Comparison of ENCODE assay signal across 9 mouse cellular contexts in genomic region chr13:21881878-21882669, GRCm38 (mm10). TPM values are rescaled to one million over a fixed set of nuclear protein-coding genes. Genes with fewer than 3 reads are reported as not detected.
DNase-seq lines count a peak whose midpoint lies in the region; ATAC-seq and TF ChIP-seq lines count a peak whose summit lies in the region.
"Had no signal": no experiment of that assay in that cellular context is flagged by ENCODE, and none has a peak within 500 bp of the region (broad histone marks: within the 10 kb centered on the region; RNA-seq: fewer than 3 reads in every experiment).

No protein-coding gene starts in this region.

- TF ChIP-seq CTCF in stomach, postnatal 0 days (IDR thresholded peaks at IDR 0.05; ENCODE audit: low read depth), result no peak

- H3K9ac ChIP-seq in embryonic facial prominence, embryonic 11.5 days (replicated peaks; ENCODE audit: low read length), result no peak overlapping the region
- H3K9ac ChIP-seq in midbrain, embryonic 11.5 days (ENCODE audit: low read length), result no peak overlapping the region; the same call in 1 of the 2 replicates
- H3K9ac ChIP-seq in stomach, postnatal 0 days (ENCODE audit: low read length), result no peak overlapping the region

- no peaks in the 10 kb centered on the region for H3K27me3 ChIP-seq in embryonic facial prominence, embryonic 11.5 days (ENCODE audit: control insufficient read depth, insufficient read depth, low read length)
- no peaks in the 10 kb centered on the region for H3K27me3 ChIP-seq in hindbrain, embryonic 10.5 days (ENCODE audit: insufficient read depth, poor library complexity, severe bottlenecking)
- H3K27me3 ChIP-seq in midbrain, embryonic 11.5 days (ENCODE audit: control insufficient read depth, insufficient read depth, low read length), result no peaks in the 10 kb centered on the region
- H3K27me3 ChIP-seq in stomach, postnatal 0 days (ENCODE audit: control insufficient read depth, insufficient read depth, low read length), result no peaks in the 10 kb centered on the region
- H3K27me3 ChIP-seq: Patski had no signal

- no peaks in the 10 kb centered on the region for H3K9me3 ChIP-seq in embryonic facial prominence, embryonic 11.5 days (replicated peaks; ENCODE audit: control insufficient read depth, low read length)
- H3K9me3 ChIP-seq in hindbrain, embryonic 10.5 days, result no peaks in the 10 kb centered on the region
- no peaks in the 10 kb centered on the region for H3K9me3 ChIP-seq in midbrain, embryonic 11.5 days (ENCODE audit: control insufficient read depth, low read length)
- no peaks in the 10 kb centered on the region for H3K9me3 ChIP-seq in stomach, postnatal 0 days (ENCODE audit: control insufficient read depth, low read length)

- H3K4me1 ChIP-seq in embryonic facial prominence, embryonic 11.5 days (ENCODE audit: control insufficient read depth, insufficient read depth, low read length), result no peaks in the 10 kb centered on the region
- no peaks in the 10 kb centered on the region; the same call in 1 of the 2 replicates for H3K4me1 ChIP-seq in hindbrain, embryonic 10.5 days (replicated peaks)
- H3K4me1 ChIP-seq in midbrain, embryonic 11.5 days (ENCODE audit: control insufficient read depth, insufficient read depth, low read length), result no peaks in the 10 kb centered on the region
- no peaks in the 10 kb centered on the region for H3K4me1 ChIP-seq in stomach, postnatal 0 days (replicated peaks; ENCODE audit: control insufficient read depth, insufficient read depth)

- H3K4me3 ChIP-seq in embryonic facial prominence, embryonic 11.5 days (ENCODE audit: low read depth, low read length), result peak overlapping the region; percentile 34
- H3K4me3 ChIP-seq in hindbrain, embryonic 10.5 days, result peak overlapping the region; percentile 55
- peak overlapping the region; percentile 30 for H3K4me3 ChIP-seq in midbrain, embryonic 11.5 days (ENCODE audit: low read depth, low read length)
- H3K4me3 ChIP-seq in stomach, postnatal 0 days (ENCODE audit: low read depth, low read length), result peak overlapping the region; percentile 27

- no peak for TF ChIP-seq EP300 in stomach, postnatal 0 days (optimal IDR thresholded peaks at IDR 0.05)

- WGBS in embryonic facial prominence, embryonic 11.5 days, result 2% methylated on average over 27 of the region's 27 CpGs
- under 1% methylated on average over 27 of the region's 27 CpGs for WGBS in hindbrain, embryonic 10.5 days
- under 1% methylated on average over 27 of the region's 27 CpGs for whole genome bisulfite sequencing in midbrain, embryonic 11.5 days
- 8% methylated on average over 27 of the region's 27 CpGs for WGBS in stomach, postnatal 0 days

- H3K4me2 ChIP-seq in embryonic facial prominence, embryonic 11.5 days (ENCODE audit: low read depth, low read length), result peak overlapping the region; percentile 36
- peak overlapping the region; percentile 26 for H3K4me2 ChIP-seq in midbrain, embryonic 11.5 days
- H3K4me2 ChIP-seq in stomach, postnatal 0 days (replicated peaks; ENCODE audit: low read depth), result peak overlapping the region; percentile 45

- H3K36me3 ChIP-seq in embryonic facial prominence, embryonic 11.5 days (replicated peaks; ENCODE audit: control insufficient read depth, insufficient read depth, low read depth, low read length), result no peaks in the 10 kb centered on the region
- H3K36me3 ChIP-seq in hindbrain, embryonic 10.5 days, result no peaks in the 10 kb centered on the region
- H3K36me3 ChIP-seq in midbrain, embryonic 11.5 days (ENCODE audit: control insufficient read depth, insufficient read depth, low read length), result no peaks in the 10 kb centered on the region
- H3K36me3 ChIP-seq in stomach, postnatal 0 days (ENCODE audit: control insufficient read depth, insufficient read depth, low read length), result no peaks in the 10 kb centered on the region

- DNase-seq in adrenal gland, adult 18-20 months (ENCODE audit: low spot score in 2 of 2), result peak; percentile 33 to 47
- DNase-seq in adrenal gland, adult 8-10 months, result no peak
- DNase-seq in MEL-GATA-1-ER (ENCODE audit: extremely low read depth, low read depth), result peak; percentile 87
- DNase-seq in embryonic facial prominence, embryonic 11.5 days (ENCODE audit: low spot score), result peak; percentile 75
- DNase-seq in hindbrain, embryonic 10.5 days (ENCODE audit: low spot score), result peak; percentile 75
- DNase-seq in layer of hippocampus, postnatal 25 days (ENCODE audit: extremely low spot score in 1 of 2, low spot score in 1 of 2), result peak; percentile 28 to 62
- peak; percentile 96 for DNase-seq in midbrain, embryonic 11.5 days (ENCODE audit: low spot score, missing footprints)
- DNase-seq in stomach, postnatal 0 days (ENCODE audit: low spot score), result no peak

- no peak overlapping the region for H3K27ac ChIP-seq in embryonic facial prominence, embryonic 11.5 days (replicated peaks; ENCODE audit: low read depth, low read length)
- peak overlapping the region; percentile 72; the same call in 1 of the 2 replicates for H3K27ac ChIP-seq in hindbrain, embryonic 10.5 days
- H3K27ac ChIP-seq in midbrain, embryonic 11.5 days (ENCODE audit: low read depth, low read length), result no peak overlapping the region
- no peak overlapping the region for H3K27ac ChIP-seq in stomach, postnatal 0 days (replicated peaks)

- no peak for ATAC-seq in embryonic facial prominence, embryonic 11.5 days (replicated peaks; ENCODE audit: insufficient number of reproducible peaks, low FRiP score, low TSS enrichment, low read depth)
- peak; percentile 79 for ATAC-seq in midbrain, embryonic 11.5 days (ENCODE audit: low FRiP score)
- ATAC-seq in stomach, postnatal 0 days (ENCODE audit: low FRiP score, low TSS enrichment), result no peak
- ATAC-seq: Patski had no signal

RNA-seq across cellular contexts. Expression of gene Hist1h2br, which starts 48.5 kb away (rescaled TPM):
- 10 to 100 TPM; 43.9 to 68.8 TPM for total RNA-seq in adrenal gland, adult 18-20 months (2021)
- 10 to 100 TPM; 63.3 to 78.8 (median 69.1) TPM for total RNA-seq in adrenal gland, adult 8-10 months (2022)
- polyA plus RNA-seq in embryonic facial prominence, embryonic 11.5 days (2014; fragmentation: Nextera tagmentation; extraction: Ambion mirVana), result 23.1 and 25.1 TPM in 2 replicates
- polyA plus RNA-seq in hindbrain, embryonic 10.5 days (2016; fragmentation: Nextera tagmentation; extraction: Ambion mirVana), result 19.3 and 21.2 TPM in 2 replicates
- 10 to 100 TPM; 42.1 to 57.8 TPM for total RNA-seq in layer of hippocampus, postnatal 25 days (2021)
- 17.8 and 23.1 TPM in 2 replicates for polyA plus RNA-seq in midbrain, embryonic 11.5 days (2014; fragmentation: Nextera tagmentation; extraction: Ambion mirVana)
- polyA plus RNA-seq in stomach, postnatal 0 days (2015; fragmentation: Nextera tagmentation; extraction: Ambion mirVana), result 8.1 and 10.0 TPM in 2 replicates

RNA-seq across cellular contexts. Expression of gene Hist1h2ap, which starts 48.8 kb away (rescaled TPM):
- 10 to 100 TPM in 1 of 2 experiments, 1 to 10 TPM in 1; 8.6 to 29.1 TPM for total RNA-seq in adrenal gland, adult 18-20 months (2021)
- total RNA-seq in adrenal gland, adult 8-10 months (2022), result 10 to 100 TPM; 19.8 to 45.6 (median 32.3) TPM
- 5,875 and 5,942 TPM in 2 replicates for polyA plus RNA-seq in embryonic facial prominence, embryonic 11.5 days (2014; fragmentation: Nextera tagmentation; extraction: Ambion mirVana)
- polyA plus RNA-seq in hindbrain, embryonic 10.5 days (2016; fragmentation: Nextera tagmentation; extraction: Ambion mirVana), result 6,234 and 6,449 TPM in 2 replicates
- 10 to 100 TPM; 16.2 to 31.8 TPM for total RNA-seq in layer of hippocampus, postnatal 25 days (2021)
- polyA plus RNA-seq in midbrain, embryonic 11.5 days (2014; fragmentation: Nextera tagmentation; extraction: Ambion mirVana), result 5,628 and 6,009 TPM in 2 replicates
- 1,237 and 1,874 TPM in 2 replicates for polyA plus RNA-seq in stomach, postnatal 0 days (2015; fragmentation: Nextera tagmentation; extraction: Ambion mirVana)

RNA-seq across cellular contexts. Expression of gene Hist1h4n, which starts 50.1 kb away (rescaled TPM):
- total RNA-seq in adrenal gland, adult 18-20 months (2021), result 10 to 100 TPM; 33.0 to 84.6 TPM
- 100 to 1,000 TPM in 2 of 4 experiments, 10 to 100 TPM in 2; 56.8 to 227 (median 113) TPM for total RNA-seq in adrenal gland, adult 8-10 months (2022)
- polyA plus RNA-seq in embryonic facial prominence, embryonic 11.5 days (2014; fragmentation: Nextera tagmentation; extraction: Ambion mirVana), result 13.9 and 16.6 TPM in 2 replicates
- polyA plus RNA-seq in hindbrain, embryonic 10.5 days (2016; fragmentation: Nextera tagmentation; extraction: Ambion mirVana), result 9.7 and 10.0 TPM in 2 replicates
- total RNA-seq in layer of hippocampus, postnatal 25 days (2021), result 10 to 100 TPM; 21.0 to 38.5 TPM
- polyA plus RNA-seq in midbrain, embryonic 11.5 days (2014; fragmentation: Nextera tagmentation; extraction: Ambion mirVana), result 10.3 and 12.0 TPM in 2 replicates
- polyA plus RNA-seq in stomach, postnatal 0 days (2015; fragmentation: Nextera tagmentation; extraction: Ambion mirVana), result 4.0 and 4.6 TPM in 2 replicates
- polyA plus RNA-seq: Patski had no signal

Comparison
In these comparisons a context has a peak if more than half of its experiments do, and no peak if none do; other contexts are left out.
1. DNase-seq: peak in adrenal gland, adult 18-20 months (2 of 2), MEL-GATA-1-ER (single experiment), embryonic facial prominence, embryonic 11.5 days (single experiment), hindbrain, embryonic 10.5 days (single experiment), layer of hippocampus, postnatal 25 days (2 of 2) and midbrain, embryonic 11.5 days (single experiment); none in adrenal gland, adult 8-10 months (single experiment) and stomach, postnatal 0 days (single experiment).
2. Peak in every context shown above with its lines, with median percentiles within 50 percentile points of each other: H3K4me2 ChIP-seq and H3K4me3 ChIP-seq.